Mouse (Mus musculus): ENCODE measurements around the gene Gramd1c. TPM values are rescaled to one million over a fixed set of nuclear protein-coding genes. Genes with fewer than 3 reads are reported as not detected.

Gramd1c gene
- 5.1 and 5.3 TPM in 2 replicates for polyA plus RNA-seq (2012; rRNA removed)

DNA sequence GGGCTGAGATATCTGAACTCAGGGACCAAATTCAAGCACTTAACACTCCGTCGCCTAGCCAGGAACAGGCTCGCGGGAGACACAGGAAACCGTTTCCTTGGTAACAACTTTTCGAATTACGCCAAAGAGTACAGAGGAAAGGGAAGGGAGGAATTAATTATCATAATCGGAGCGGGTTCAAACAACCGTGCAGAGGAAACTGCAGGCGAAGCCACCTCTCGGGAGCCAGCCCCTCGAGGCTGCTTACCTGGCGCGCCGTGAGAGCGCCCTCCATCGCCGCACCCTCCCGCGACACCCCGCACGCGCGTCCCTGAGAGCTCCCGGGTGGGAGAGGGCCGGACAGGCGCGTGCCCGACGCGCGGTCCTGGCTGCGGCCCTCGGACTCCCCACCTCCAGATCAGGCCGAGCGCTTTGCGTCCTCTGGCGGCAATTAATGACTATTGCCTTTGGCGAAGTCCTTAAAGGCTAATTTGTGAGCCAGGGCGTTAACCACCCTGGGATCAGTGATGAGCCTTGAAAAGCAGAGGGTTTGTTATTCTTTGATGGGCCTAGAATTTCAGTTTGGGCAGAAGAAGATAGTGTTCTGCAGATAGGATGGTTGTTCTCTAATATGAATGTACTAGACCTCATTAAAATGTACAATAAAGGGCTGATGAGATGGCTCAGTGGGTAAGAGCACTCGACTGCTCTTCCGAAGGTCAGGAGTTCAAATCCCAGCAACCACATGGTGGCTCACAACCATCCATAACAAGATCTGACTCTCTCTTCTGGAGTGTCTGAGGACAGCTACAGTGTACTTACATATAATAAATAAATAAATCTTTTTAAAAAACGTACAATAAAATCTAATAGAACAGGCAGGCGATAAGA is at the start of gene Gramd1c:
TSS of gene Gramd1c (minus strand) at position 321 of the 870 bp plus-strand sequence.

GRCm38 (mm10) chr16:43979328-43980109 is 83.6 kb downstream of the Gramd1c start, which contains the start of gene Zdhhc23:
Zdhhc23 (minus strand) TSS chr16:43979791.

Other genes with a start within 250 kb of the Gramd1c start
- 1.2 and 1.9 TPM in 2 replicates for gene Ccdc191, start 173.5 kb downstream of the Gramd1c start, polyA plus RNA-seq (2012; rRNA removed)
- 9.9 and 12.1 TPM in 2 replicates for gene Qtrt2, start 136.5 kb downstream of the Gramd1c start, polyA plus RNA-seq (2012; rRNA removed)
- 0.48 and 0.53 TPM in 2 replicates for gene Zdhhc23, start 83.6 kb downstream of the Gramd1c start, polyA plus RNA-seq (2012; rRNA removed)
- 15.1 and 15.4 TPM in 2 replicates for gene Atp6v1a, start 76.4 kb upstream of the Gramd1c start, polyA plus RNA-seq (2012; rRNA removed)
- 14.6 and 15.3 TPM in 2 replicates for gene Naa50, start 76.5 kb upstream of the Gramd1c start, polyA plus RNA-seq (2012; rRNA removed)
- 2.3 and 2.7 TPM in 2 replicates for gene Usf3, start 109.9 kb upstream of the Gramd1c start, polyA plus RNA-seq (2012; rRNA removed)

All from liver, embryonic 18 days (tissue).